Mouse (Mus musculus) liver, embryonic 14.5 days (tissue): Measurements from ENCODE around the gene Rnh1.

Experiments used
- CTCF ChIP-seq: IDR thresholded peaks from 2 replicates; pipeline ENCODE4 v1.5.1; 2016; ENCODE audit warnings: antibody characterized with exemption, low read depth, control low read depth
- EP300 ChIP-seq: IDR thresholded peaks from 2 replicates; pipeline ENCODE4 v1.6.1; 2016; ENCODE audit warnings: antibody characterized with exemption, low read depth

- TF ChIP-seq CTCF (no peak), EP300 (no peak)
Observed at GRCm38 (mm10) chr7:141188194-141188593, 15.5 kb upstream of the Rnh1 start.
